Mouse (Mus musculus) cortical plate, adult 2 months (tissue): ENCODE results near the gene Kank2. TPM values are rescaled to one million over a fixed set of nuclear protein-coding genes. Genes with fewer than 3 reads are reported as not detected.

Experiments used
- H3K27ac ChIP-seq: fragments of 200-500 bp; 2 replicates; pipeline ENCODE4 v1.5.1; 2012; ENCODE audit warnings: low read length, control low read depth, inconsistent platforms; ENCODE audit not compliant: insufficient read depth
- H3K4me1 ChIP-seq: fragments of 200-500 bp; 2 replicates; pipeline ENCODE4 v1.6.1; 2011; ENCODE audit warnings: low read length; ENCODE audit not compliant: control insufficient read depth, insufficient read depth
- H3K4me3 ChIP-seq: fragments of 200-500 bp; 2 replicates; pipeline ENCODE4 v1.5.1; 2011; ENCODE audit warnings: mild to moderate bottlenecking, low read length, control low read depth; ENCODE audit not compliant: insufficient read depth
- CTCF ChIP-seq: fragments of 200-500 bp; IDR thresholded peaks from 2 replicates; pipeline ENCODE4 v1.5.1; 2011; ENCODE audit warnings: mild to moderate bottlenecking, control low read depth, low read length; ENCODE audit not compliant: insufficient read depth; ENCODE audit errors: extremely low read depth
- POLR2A ChIP-seq: fragments of 200-500 bp; IDR thresholded peaks from 2 replicates; pipeline ENCODE4 v1.6.1; 2011; ENCODE audit warnings: mild to moderate bottlenecking, low read length, control low read depth; ENCODE audit not compliant: insufficient read depth; ENCODE audit errors: extremely low read depth
- polyA plus RNA-seq: library from polyadenylated mRNA; depleted of rRNA; stranded (reverse); fragments of >200 nt; gene quantifications from 2 replicates; pipeline ENCODE4 v1.2.3, GENCODE M21; 2012

Kank2 gene
- polyA plus RNA-seq, 1 experiment: 6.2 TPM

- no peaks in the 10 kb centered on the region for H3K4me1 ChIP-seq
- no peak overlapping the region for H3K4me3 ChIP-seq
- TF ChIP-seq CTCF: no peak
- no peak for TF ChIP-seq POLR2A
- no peak overlapping the region for H3K27ac ChIP-seq
These were observed 28.9 kb downstream of the Kank2 start for GRCm38 (mm10) chr9:21769558-21770183.

- Histone ChIP-seq H3K4me3 (no peak overlapping the region), H3K4me1 (no peaks in the 10 kb centered on the region), H3K27ac (no peak overlapping the region)
- TF ChIP-seq POLR2A (no peak), CTCF (no peak)
These were observed 29.8 kb downstream of the Kank2 start for GRCm38 (mm10) chr9:21768511-21769411.

- no peak overlapping the region for H3K27ac ChIP-seq
These were observed 30.6 kb downstream of the Kank2 start for GRCm38 (mm10) chr9:21767896-21768295.

GRCm38 (mm10) chr9:21764084-21764999 is 34.2 kb downstream of the Kank2 start:
- H3K4me1 ChIP-seq: no peaks in the 10 kb centered on the region
- TF ChIP-seq POLR2A (no peak), CTCF (no peak)

More at GRCm38 (mm10) chr9:21767896-21768295, 30.6 kb downstream of the Kank2 start:
- Histone ChIP-seq H3K4me3 (no peak overlapping the region), H3K4me1 (no peaks in the 10 kb centered on the region)
- no peak for TF ChIP-seq POLR2A
- no peak for TF ChIP-seq CTCF

GRCm38 (mm10) chr9:21762135-21762534 is 36.4 kb downstream of the Kank2 start:
- Histone ChIP-seq H3K4me3 (no peak overlapping the region), H3K4me1 (no peaks in the 10 kb centered on the region), H3K27ac (no peak overlapping the region)
- no peak for TF ChIP-seq CTCF
- TF ChIP-seq POLR2A: no peak

More at GRCm38 (mm10) chr9:21764084-21764999, 34.2 kb downstream of the Kank2 start:
- Histone ChIP-seq H3K4me3 (no peak overlapping the region), H3K27ac (no peak overlapping the region)

- Histone ChIP-seq H3K27ac (no peak within 1 kb of the TSS), H3K4me1 (no peaks in the 10 kb centered on the region), H3K4me3 (peak within 1 kb of the TSS; percentile 37)
- TF ChIP-seq POLR2A (no peak), CTCF (0 out of 2 replicates have a peak, but pooled peaks have one; percentile 0)
These were observed 38.1 kb downstream of the Kank2 start, which contains the start of gene Spc24 for GRCm38 (mm10) chr9:21760155-21761088. Gene Spc24 (minus strand): TSS chr9:21760303.

GRCm38 (mm10) chr9:21759718-21760117 is 38.8 kb downstream of the Kank2 start:
- Histone ChIP-seq H3K27ac (no peak overlapping the region), H3K4me1 (no peaks in the 10 kb centered on the region), H3K4me3 (peak overlapping the region; percentile 37)
- no peak for TF ChIP-seq CTCF
- no peak for TF ChIP-seq POLR2A

- no peaks in the 10 kb centered on the region for H3K4me1 ChIP-seq
- no peak overlapping the region for H3K4me3 ChIP-seq
- H3K27ac ChIP-seq: no peak overlapping the region
- TF ChIP-seq POLR2A (no peak), CTCF (no peak)
These were observed 39.7 kb downstream of the Kank2 start for GRCm38 (mm10) chr9:21758576-21759529.
